Mouse (Mus musculus): ENCODE data around the gene Cpne5.

GRCm38 (mm10) chr17:29238421-29238945, 516 bp upstream of the Cpne5 start:
- no peak for TF ChIP-seq POLR2A (IDR thresholded peaks at IDR 0.05; ENCODE audit: control insufficient read depth in 1 of 2, insufficient read depth in 1 of 2, low read depth in 1 of 2, low read length in 2 of 2, poor library complexity in 1 of 2)
- no peak for TF ChIP-seq POLR2AphosphoS2 (IDR thresholded peaks at IDR 0.05; ENCODE audit: low read length)
- TF ChIP-seq KAT2A (conservative IDR thresholded peaks at IDR 0.05; ENCODE audit: low read depth, low read length): no peak
- TF ChIP-seq MEF2A (IDR thresholded peaks at IDR 0.05; ENCODE audit: extremely low read depth, insufficient replicate concordance, low read depth, low read length, poor library complexity, severe bottlenecking): no peak
- no peak for TF ChIP-seq E2F4 (IDR thresholded peaks at IDR 0.05; ENCODE audit: borderline replicate concordance, low read depth, low read length)
- TF ChIP-seq NELFE (IDR thresholded peaks at IDR 0.05; ENCODE audit: low read depth, low read length): no peak
- no peak for TF ChIP-seq TCF12 (IDR thresholded peaks at IDR 0.05; ENCODE audit: low read depth, low read length)
